Mouse (Mus musculus) midbrain, embryonic 14.5 days (tissue): ENCODE measurements around the gene Clstn2. TPM values are rescaled to one million over a fixed set of nuclear protein-coding genes. Genes with fewer than 3 reads are reported as not detected.
A peak's percentile ranks its signal among the peaks of the same experiment; 100 is the strongest.

Source experiments
- ATAC-seq: fragments of 200-750 bp; cut with Nextera tagmentation; 2 replicates; pipeline ENCODE4 v1.8.0; 2017; ENCODE audit warnings: moderate number of reproducible peaks, moderate library complexity; ENCODE audit not compliant: low FRiP score, low TSS enrichment
- DNase-seq: peaks from one replicate; pipeline ENCODE4 v3.0.0-alpha.2; 2015
- H3K27ac ChIP-seq: fragments of 300-500 bp; sonication (generic); replicated peaks from 2 replicates; pipeline ENCODE4 v1.5.1; 2014; ENCODE audit warnings: mild to moderate bottlenecking, low read depth, low read length, moderate library complexity
- H3K27me3 ChIP-seq: fragments of 300-500 bp; sonication (generic); 2 replicates; pipeline ENCODE4 v1.6.1; 2014; ENCODE audit warnings: low read length, control low read depth, mixed read lengths; ENCODE audit not compliant: control insufficient read depth, insufficient read depth
- H3K36me3 ChIP-seq: fragments of 300-500 bp; sonication (generic); 2 replicates; pipeline ENCODE4 v1.6.1; 2014; ENCODE audit warnings: low read length, control low read depth; ENCODE audit not compliant: control insufficient read depth, insufficient read depth
- H3K4me1 ChIP-seq: fragments of 300-500 bp; sonication (generic); 2 replicates; pipeline ENCODE4 v1.6.1; 2014; ENCODE audit warnings: mild to moderate bottlenecking, antibody characterized with exemption, low read length, control low read depth; ENCODE audit not compliant: control insufficient read depth, insufficient read depth
- H3K4me2 ChIP-seq: fragments of 300-500 bp; sonication (generic); 2 replicates; pipeline ENCODE4 v1.6.1; 2014; ENCODE audit warnings: mild to moderate bottlenecking, low read length, moderate library complexity
- H3K4me3 ChIP-seq: fragments of 300-500 bp; sonication (generic); replicated peaks from 2 replicates; pipeline ENCODE4 v1.5.1; 2014; ENCODE audit warnings: low read depth, low read length
- H3K9ac ChIP-seq: fragments of 300-500 bp; sonication (generic); replicated peaks from 2 replicates; pipeline ENCODE4 v1.6.1; 2014; ENCODE audit warnings: mild to moderate bottlenecking, low read length, moderate library complexity
- H3K9me3 ChIP-seq: fragments of 300-500 bp; sonication (generic); 2 replicates; pipeline ENCODE4 v1.6.1; 2016; ENCODE audit warnings: low read length, control low read depth, mixed read lengths; ENCODE audit not compliant: control insufficient read depth
- WGBS: fragments of 180-500 bp; shearing (Covaris S2); extraction: QIAGEN DNeasy Blood & Tissue Kit; methylation state at CpG from one replicate; pipeline ENCODE4 v1.1.7; 2014; 5-methylcytosine and 5-hydroxymethylcytosine counted together
- polyA plus RNA-seq: library from polyadenylated mRNA; unstranded; fragments of >200 nt; fragmentation: Nextera tagmentation; extraction: Ambion mirVana; gene quantifications from 2 replicates; pipeline ENCODE4 v1.2.1, GENCODE M21; 2014

Gene Clstn2
- polyA plus RNA-seq, 1 experiment from 2014 or later, result 8.3 TPM

- H3K9me3 ChIP-seq, result no peaks in the 10 kb centered on the region
- no peaks in the 10 kb centered on the region for H3K27me3 ChIP-seq
- H3K4me3 ChIP-seq, result no peak overlapping the region
- H3K9ac ChIP-seq, result no peak overlapping the region
- H3K4me1 ChIP-seq, result no peaks in the 10 kb centered on the region
- H3K4me2 ChIP-seq, result no peak overlapping the region
- H3K27ac ChIP-seq, result no peak overlapping the region
- no peak for DNase-seq
- no peak for ATAC-seq
- WGBS, result 77% methylated on average over 1 of the region's 1 CpGs
- no peaks in the 10 kb centered on the region for H3K36me3 ChIP-seq
Observed at GRCm38 (mm10) chr9:97775770-97776169, 257.2 kb downstream of the Clstn2 start.

- Histone ChIP-seq H3K36me3 (no peaks in the 10 kb centered on the region), H3K4me2 (no peak overlapping the region), H3K4me1 (no peaks in the 10 kb centered on the region), H3K9ac (no peak overlapping the region), H3K9me3 (no peaks in the 10 kb centered on the region), H3K27ac (no peak overlapping the region), H3K27me3 (no peaks in the 10 kb centered on the region), H3K4me3 (no peak overlapping the region)
- no peak for ATAC-seq
- no peak for DNase-seq
- WGBS, result 75% methylated on average over 1 of the region's 1 CpGs
Observed at GRCm38 (mm10) chr9:97774991-97775390, 258.0 kb downstream of the Clstn2 start.

GRCm38 (mm10) chr9:97773911-97774310 is 259.1 kb downstream of the Clstn2 start:
- Histone ChIP-seq H3K27ac (no peak overlapping the region), H3K36me3 (no peaks in the 10 kb centered on the region), H3K9me3 (no peaks in the 10 kb centered on the region), H3K4me3 (no peak overlapping the region), H3K9ac (no peak overlapping the region), H3K27me3 (no peaks in the 10 kb centered on the region), H3K4me1 (no peaks in the 10 kb centered on the region), H3K4me2 (no peak overlapping the region)
- WGBS, result 73% methylated on average over 3 of the region's 3 CpGs
- DNase-seq (no peak), ATAC-seq (no peak)

- DNase-seq (peak; percentile 31), ATAC-seq (no peak)
- 29% methylated on average over 3 of the region's 3 CpGs for WGBS
- Histone ChIP-seq H3K4me2 (no peak overlapping the region), H3K36me3 (no peaks in the 10 kb centered on the region), H3K9me3 (no peaks in the 10 kb centered on the region), H3K9ac (no peak overlapping the region), H3K27me3 (no peaks in the 10 kb centered on the region), H3K4me3 (no peak overlapping the region), H3K27ac (no peak overlapping the region), H3K4me1 (no peaks in the 10 kb centered on the region)
Observed at GRCm38 (mm10) chr9:97772431-97772830, 260.6 kb downstream of the Clstn2 start.

GRCm38 (mm10) chr9:97769331-97769730 is 263.6 kb downstream of the Clstn2 start:
- no peak for DNase-seq
- H3K27me3 ChIP-seq, result no peaks in the 10 kb centered on the region
- no peak overlapping the region for H3K27ac ChIP-seq
- H3K4me2 ChIP-seq, result no peak overlapping the region
- ATAC-seq, result no peak
- WGBS, result 66% methylated on average over 5 of the region's 5 CpGs
- no peaks in the 10 kb centered on the region for H3K36me3 ChIP-seq
- H3K4me3 ChIP-seq, result no peak overlapping the region
- no peaks in the 10 kb centered on the region for H3K4me1 ChIP-seq
- no peak overlapping the region for H3K9ac ChIP-seq
- no peaks in the 10 kb centered on the region for H3K9me3 ChIP-seq

GRCm38 (mm10) chr9:97765251-97765767 is 267.7 kb downstream of the Clstn2 start:
- Histone ChIP-seq H3K9me3 (no peaks in the 10 kb centered on the region), H3K4me3 (no peak overlapping the region), H3K4me2 (no peak overlapping the region), H3K27me3 (no peaks in the 10 kb centered on the region), H3K36me3 (no peaks in the 10 kb centered on the region), H3K4me1 (no peaks in the 10 kb centered on the region), H3K27ac (no peak overlapping the region), H3K9ac (no peak overlapping the region)
- ATAC-seq (no peak), DNase-seq (no peak)
- 91% methylated on average over 6 of the region's 6 CpGs for WGBS

- DNase-seq, result no peak
- 67% methylated on average over 4 of the region's 4 CpGs for WGBS
- ATAC-seq, result no peak
- Histone ChIP-seq H3K4me2 (no peak overlapping the region), H3K27ac (no peak overlapping the region), H3K4me1 (no peaks in the 10 kb centered on the region), H3K4me3 (no peak overlapping the region), H3K9me3 (no peaks in the 10 kb centered on the region), H3K27me3 (no peaks in the 10 kb centered on the region), H3K9ac (no peak overlapping the region), H3K36me3 (no peaks in the 10 kb centered on the region)
Observed at GRCm38 (mm10) chr9:97763048-97763447, 269.9 kb downstream of the Clstn2 start.

- H3K4me1 ChIP-seq, result no peaks in the 10 kb centered on the region
- DNase-seq (no peak), ATAC-seq (no peak)
- 64% methylated on average over 6 of the region's 7 CpGs for WGBS
- no peak overlapping the region for H3K4me2 ChIP-seq
- no peaks in the 10 kb centered on the region for H3K36me3 ChIP-seq
- H3K9ac ChIP-seq, result no peak overlapping the region
- H3K9me3 ChIP-seq, result no peaks in the 10 kb centered on the region
- H3K27ac ChIP-seq, result no peak overlapping the region
- no peak overlapping the region for H3K4me3 ChIP-seq
- no peaks in the 10 kb centered on the region for H3K27me3 ChIP-seq
Observed at GRCm38 (mm10) chr9:97755599-97756270, 277.2 kb downstream of the Clstn2 start.

- Histone ChIP-seq H3K27ac (no peak overlapping the region), H3K4me2 (no peak overlapping the region), H3K4me3 (no peak overlapping the region), H3K9ac (no peak overlapping the region), H3K36me3 (no peaks in the 10 kb centered on the region), H3K4me1 (no peaks in the 10 kb centered on the region), H3K27me3 (no peaks in the 10 kb centered on the region), H3K9me3 (no peaks in the 10 kb centered on the region)
- ATAC-seq (no peak), DNase-seq (no peak)
- WGBS, result 77% methylated on average over 2 of the region's 2 CpGs
Observed at GRCm38 (mm10) chr9:97753715-97754114, 279.3 kb downstream of the Clstn2 start.
